Mouse (Mus musculus): ENCODE measurements around the gene H2-T22. TPM values are rescaled to one million over a fixed set of nuclear protein-coding genes. Genes with fewer than 3 reads are reported as not detected.
"Not testable (repeated sequence)": the region's sequence is repeated elsewhere in the genome, so short reads cannot be mapped to it uniquely, and the experiment has no call there.

The H2-T22 gene
- polyA plus RNA-seq, 1 experiment from 2014 or later = 13.2 TPM

DNA sequence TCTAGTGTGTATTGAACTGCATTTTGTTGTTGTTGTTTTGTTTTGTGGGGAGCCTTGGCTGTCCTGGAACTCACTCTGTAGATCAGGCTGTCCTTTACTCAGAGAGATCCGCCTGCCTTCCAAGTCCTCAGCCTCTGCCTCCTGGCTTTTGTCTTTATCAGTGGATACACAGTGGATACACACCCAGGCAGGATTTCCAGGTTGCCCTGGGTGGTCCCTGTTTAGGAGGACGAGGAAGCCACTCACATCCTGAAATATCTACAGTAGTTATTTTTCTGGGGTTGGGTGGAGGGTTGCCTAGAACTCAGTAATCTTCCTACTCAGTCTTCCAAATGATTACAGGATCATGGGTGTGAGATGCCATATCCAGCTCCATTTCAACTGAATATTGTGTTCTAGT is 23.6 kb downstream of the H2-T22 start:
- DNase-seq (ENCODE audit: low spot score) (no peak), ATAC-seq (replicated peaks; ENCODE audit: insufficient number of reproducible peaks, low FRiP score, low TSS enrichment, low read depth) (no peak)
- WGBS = 77% methylated on average over 2 of the region's 2 CpGs

DNA sequence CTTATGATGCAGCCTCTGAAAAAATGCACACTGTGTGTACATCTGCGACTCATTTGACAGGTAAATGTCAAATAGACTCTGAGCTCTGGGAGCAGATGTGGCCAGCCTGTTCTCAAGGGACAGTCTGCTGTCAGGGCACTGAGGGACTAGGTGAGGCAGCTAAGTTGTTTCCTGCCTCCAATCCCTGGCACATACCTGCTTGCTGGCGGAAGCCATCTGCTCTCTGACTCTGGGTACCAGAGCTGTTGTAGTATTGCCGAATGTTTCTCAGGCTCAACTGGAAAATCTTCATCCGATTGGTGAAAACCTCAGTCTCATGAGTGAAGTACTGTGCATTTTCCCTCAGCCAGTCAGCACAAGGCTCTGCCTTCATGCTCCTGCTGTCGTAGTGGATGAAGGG is 25.5 kb downstream of the H2-T22 start:
- no peaks in the 10 kb centered on the region for H3K9me3 ChIP-seq (replicated peaks; ENCODE audit: control insufficient read depth, low read length)
- peaks cover 2% of the 10 kb centered on the region; the same call in 1 of the 2 replicates for H3K36me3 ChIP-seq (replicated peaks; ENCODE audit: control insufficient read depth, insufficient read depth, low read depth, low read length)
- no peaks in the 10 kb centered on the region for H3K4me1 ChIP-seq (ENCODE audit: control insufficient read depth, insufficient read depth, low read length)
- no peak overlapping the region for H3K4me2 ChIP-seq (ENCODE audit: low read depth, low read length)
- no peak overlapping the region for H3K27ac ChIP-seq (replicated peaks; ENCODE audit: low read depth, low read length)
- H3K4me3 ChIP-seq (ENCODE audit: low read depth, low read length) = no peak overlapping the region
- H3K9ac ChIP-seq (replicated peaks; ENCODE audit: low read length) = no peak overlapping the region
- WGBS = 88% methylated on average over 5 of the region's 5 CpGs
- no peaks in the 10 kb centered on the region for H3K27me3 ChIP-seq (ENCODE audit: control insufficient read depth, insufficient read depth, low read length)
- no peak for DNase-seq (ENCODE audit: low spot score)
- ATAC-seq (replicated peaks; ENCODE audit: insufficient number of reproducible peaks, low FRiP score, low TSS enrichment, low read depth) = no peak

More for the DNA sequence above, 23.6 kb downstream of the H2-T22 start:
- Histone ChIP-seq H3K27ac (replicated peaks; ENCODE audit: low read depth, low read length) (no peak overlapping the region), H3K27me3 (ENCODE audit: control insufficient read depth, insufficient read depth, low read length) (no peaks in the 10 kb centered on the region), H3K9me3 (replicated peaks; ENCODE audit: control insufficient read depth, low read length) (no peaks in the 10 kb centered on the region), H3K36me3 (replicated peaks; ENCODE audit: control insufficient read depth, insufficient read depth, low read depth, low read length) (peaks cover 2% of the 10 kb centered on the region; the same call in 1 of the 2 replicates), H3K4me1 (ENCODE audit: control insufficient read depth, insufficient read depth, low read length) (no peaks in the 10 kb centered on the region), H3K4me3 (ENCODE audit: low read depth, low read length) (no peak overlapping the region), H3K9ac (replicated peaks; ENCODE audit: low read length) (no peak overlapping the region), H3K4me2 (ENCODE audit: low read depth, low read length) (no peak overlapping the region)

DNA sequence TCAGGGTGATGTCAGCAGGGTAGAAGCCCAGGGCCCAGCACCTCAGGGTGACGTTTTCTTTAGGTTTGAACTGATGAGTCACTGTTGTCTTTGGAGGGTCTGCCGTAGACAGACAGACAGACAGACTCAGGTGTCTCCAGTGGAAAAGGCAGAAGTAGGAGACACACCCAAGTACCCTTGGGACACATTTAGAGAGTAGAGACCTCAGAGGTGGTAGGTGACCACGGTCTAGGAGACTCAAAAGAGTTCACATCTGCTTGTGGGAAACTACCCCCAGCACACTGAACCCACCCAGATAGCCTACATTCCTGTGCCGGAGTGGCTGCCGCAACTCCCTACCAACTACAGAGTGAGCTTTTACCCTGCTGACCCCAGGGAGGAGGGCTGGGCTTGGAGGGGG is 27.6 kb downstream of the H2-T22 start:
- no peak for ATAC-seq (replicated peaks; ENCODE audit: insufficient number of reproducible peaks, low FRiP score, low TSS enrichment, low read depth)

DNA sequence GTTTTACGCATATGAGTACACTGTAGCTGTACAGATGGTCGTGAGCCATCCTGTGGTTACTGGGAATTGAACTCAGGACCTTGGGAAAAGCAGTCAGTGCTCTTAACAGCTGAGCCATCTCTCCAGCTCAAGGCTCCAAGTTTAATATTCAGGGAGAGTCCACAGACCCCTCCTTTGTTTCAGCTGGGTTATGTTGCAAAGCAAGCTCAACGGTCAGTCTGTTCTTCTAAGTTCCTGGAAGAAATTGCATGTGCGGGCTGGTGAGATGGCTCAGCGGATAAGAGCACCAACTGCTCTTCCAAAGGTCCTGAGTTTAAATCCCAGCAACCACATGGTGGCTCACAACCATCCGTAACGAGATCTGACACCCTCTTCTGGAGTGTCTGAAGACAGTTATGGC is 38.1 kb downstream of the H2-T22 start:
- ATAC-seq (replicated peaks; ENCODE audit: insufficient number of reproducible peaks, low FRiP score, low TSS enrichment, low read depth); H3K4me2 ChIP-seq (ENCODE audit: low read depth, low read length); H3K27ac ChIP-seq (replicated peaks; ENCODE audit: low read depth, low read length); H3K27me3 ChIP-seq (ENCODE audit: control insufficient read depth, insufficient read depth, low read length); H3K4me1 ChIP-seq (ENCODE audit: control insufficient read depth, insufficient read depth, low read length); H3K9me3 ChIP-seq (replicated peaks; ENCODE audit: control insufficient read depth, low read length); H3K4me3 ChIP-seq (ENCODE audit: low read depth, low read length); H3K9ac ChIP-seq (replicated peaks; ENCODE audit: low read length); DNase-seq (ENCODE audit: low spot score); H3K36me3 ChIP-seq (replicated peaks; ENCODE audit: control insufficient read depth, insufficient read depth, low read depth, low read length): not testable (repeated sequence)
- WGBS = 95% methylated on average over 7 of the region's 7 CpGs

More for the DNA sequence above, 27.6 kb downstream of the H2-T22 start:
- Histone ChIP-seq H3K4me2 (ENCODE audit: low read depth, low read length) (no peak overlapping the region), H3K27ac (replicated peaks; ENCODE audit: low read depth, low read length) (no peak overlapping the region), H3K9me3 (replicated peaks; ENCODE audit: control insufficient read depth, low read length) (no peaks in the 10 kb centered on the region), H3K4me1 (ENCODE audit: control insufficient read depth, insufficient read depth, low read length) (no peaks in the 10 kb centered on the region), H3K27me3 (ENCODE audit: control insufficient read depth, insufficient read depth, low read length) (no peaks in the 10 kb centered on the region), H3K36me3 (replicated peaks; ENCODE audit: control insufficient read depth, insufficient read depth, low read depth, low read length) (peaks cover 2% of the 10 kb centered on the region; the same call in 1 of the 2 replicates), H3K9ac (replicated peaks; ENCODE audit: low read length) (no peak overlapping the region), H3K4me3 (ENCODE audit: low read depth, low read length) (no peak overlapping the region)
- DNase-seq (ENCODE audit: low spot score) = no peak
- WGBS = 95% methylated on average over 5 of the region's 5 CpGs

DNA sequence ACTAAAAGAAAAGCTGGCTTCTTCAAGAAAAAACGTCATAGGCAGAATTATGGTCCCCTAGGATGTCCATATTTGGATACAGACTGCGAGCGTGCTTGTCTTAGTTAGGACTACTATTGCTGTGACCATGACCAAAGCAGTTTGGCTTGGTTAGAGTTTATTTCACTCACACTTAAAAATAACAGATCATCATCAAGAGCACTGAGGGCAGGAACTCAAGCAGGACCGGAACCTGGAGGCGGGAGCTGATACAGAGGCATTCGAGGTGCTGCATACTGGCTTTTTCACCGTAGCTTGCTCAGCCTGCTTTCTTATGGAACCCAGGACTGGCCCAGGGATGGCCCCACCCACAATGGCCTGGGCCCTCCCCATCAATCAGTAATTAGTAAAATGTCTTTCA is 39.2 kb downstream of the H2-T22 start:
- no peak for ATAC-seq (replicated peaks; ENCODE audit: insufficient number of reproducible peaks, low FRiP score, low TSS enrichment, low read depth)
- H3K4me1 ChIP-seq (ENCODE audit: control insufficient read depth, insufficient read depth, low read length) = no peaks in the 10 kb centered on the region
- 93% methylated on average over 7 of the region's 7 CpGs for WGBS

DNA sequence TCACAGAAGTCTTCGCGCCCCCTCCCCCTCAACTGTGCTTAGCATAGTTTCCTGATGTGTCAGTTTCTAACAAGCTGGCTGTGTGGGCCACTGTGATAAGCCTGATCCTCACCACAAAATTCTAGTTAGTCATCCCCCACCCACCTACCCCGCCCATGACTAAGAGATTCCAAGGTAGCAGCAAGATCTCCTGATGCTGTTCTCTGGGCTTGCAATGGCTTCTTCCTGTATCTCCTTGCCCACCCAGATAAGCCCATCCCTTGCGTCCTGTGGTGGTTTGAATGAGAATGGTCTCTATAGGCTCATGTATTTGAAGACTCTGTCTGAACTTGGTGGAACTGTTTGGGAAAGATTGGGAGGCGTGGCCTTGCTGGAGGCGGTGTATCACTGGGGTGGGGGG is 40.6 kb downstream of the H2-T22 start:
- H3K27ac ChIP-seq (replicated peaks; ENCODE audit: low read depth, low read length) = no peak overlapping the region
- no peaks in the 10 kb centered on the region; the same call in 1 of the 2 replicates for H3K4me1 ChIP-seq (ENCODE audit: control insufficient read depth, insufficient read depth, low read length)
- no peak overlapping the region for H3K4me3 ChIP-seq (ENCODE audit: low read depth, low read length)
- H3K9ac ChIP-seq (replicated peaks; ENCODE audit: low read length) = no peak overlapping the region
- WGBS = 94% methylated on average over 6 of the region's 6 CpGs
- DNase-seq (ENCODE audit: low spot score) (no peak), ATAC-seq (replicated peaks; ENCODE audit: insufficient number of reproducible peaks, low FRiP score, low TSS enrichment, low read depth) (no peak)
- H3K27me3 ChIP-seq (ENCODE audit: control insufficient read depth, insufficient read depth, low read length) = no peaks in the 10 kb centered on the region
- H3K4me2 ChIP-seq (ENCODE audit: low read depth, low read length) = no peak overlapping the region
- H3K36me3 ChIP-seq (replicated peaks; ENCODE audit: control insufficient read depth, insufficient read depth, low read depth, low read length) = no peaks in the 10 kb centered on the region
- H3K9me3 ChIP-seq (replicated peaks; ENCODE audit: control insufficient read depth, low read length) = no peaks in the 10 kb centered on the region

More for the DNA sequence above, 39.2 kb downstream of the H2-T22 start:
- no peak overlapping the region for H3K27ac ChIP-seq (replicated peaks; ENCODE audit: low read depth, low read length)
- no peaks in the 10 kb centered on the region for H3K27me3 ChIP-seq (ENCODE audit: control insufficient read depth, insufficient read depth, low read length)
- H3K9me3 ChIP-seq (replicated peaks; ENCODE audit: control insufficient read depth, low read length) = no peaks in the 10 kb centered on the region
- no peak overlapping the region for H3K4me3 ChIP-seq (ENCODE audit: low read depth, low read length)
- H3K36me3 ChIP-seq (replicated peaks; ENCODE audit: control insufficient read depth, insufficient read depth, low read depth, low read length) = no peaks in the 10 kb centered on the region
- H3K4me2 ChIP-seq (ENCODE audit: low read depth, low read length) = no peak overlapping the region
- DNase-seq (ENCODE audit: low spot score) = no peak
- H3K9ac ChIP-seq (replicated peaks; ENCODE audit: low read length) = no peak overlapping the region

DNA sequence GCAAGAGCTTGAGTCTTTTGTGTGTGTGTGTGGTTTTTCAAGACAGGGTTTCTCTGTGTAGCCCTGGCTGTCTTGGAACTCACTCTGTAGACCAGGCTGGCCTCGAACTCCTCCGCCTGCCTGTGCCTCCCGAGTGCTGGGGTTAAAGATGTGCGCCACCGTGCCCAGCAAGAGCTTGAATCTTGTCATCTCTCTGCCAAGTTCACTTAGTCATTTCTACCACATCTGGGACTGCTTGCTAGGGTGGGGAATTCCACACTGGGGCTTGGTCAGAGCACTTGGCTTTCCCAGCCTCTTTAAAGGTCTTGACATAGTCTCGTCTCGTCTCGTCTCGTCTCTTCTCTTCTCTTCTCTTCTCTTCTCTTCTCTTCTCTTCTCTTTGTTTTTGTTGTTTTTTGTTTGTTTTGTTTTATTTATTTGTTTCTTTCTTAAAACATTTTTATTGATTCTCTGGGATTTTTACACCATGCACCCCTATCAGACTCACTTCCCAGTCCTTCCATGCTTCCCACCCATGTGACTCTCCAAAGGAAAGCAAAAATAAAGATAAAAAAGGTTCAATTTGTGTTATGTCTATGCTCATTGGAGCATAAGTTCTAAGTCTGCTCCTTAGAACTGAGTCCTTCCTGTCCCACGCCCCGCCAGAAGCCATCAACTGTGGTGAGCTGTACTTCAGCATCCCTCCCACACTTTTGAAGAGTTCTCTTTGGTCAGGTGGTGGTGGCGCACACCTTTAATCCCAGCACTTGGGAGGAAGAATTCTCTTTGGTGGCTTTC is 41.2 kb downstream of the H2-T22 start:
- no peak overlapping the region for H3K27ac ChIP-seq (replicated peaks; ENCODE audit: low read depth, low read length)
- no peaks in the 10 kb centered on the region for H3K27me3 ChIP-seq (ENCODE audit: control insufficient read depth, insufficient read depth, low read length)
- H3K9ac ChIP-seq (replicated peaks; ENCODE audit: low read length) = no peak overlapping the region
- no peak overlapping the region for H3K4me3 ChIP-seq (ENCODE audit: low read depth, low read length)
- no peak for ATAC-seq (replicated peaks; ENCODE audit: insufficient number of reproducible peaks, low FRiP score, low TSS enrichment, low read depth)
- H3K4me1 ChIP-seq (ENCODE audit: control insufficient read depth, insufficient read depth, low read length) = no peaks in the 10 kb centered on the region; the same call in 1 of the 2 replicates
- 98% methylated on average over 12 of the region's 12 CpGs for WGBS
- H3K4me2 ChIP-seq (ENCODE audit: low read depth, low read length) = no peak overlapping the region
- H3K36me3 ChIP-seq (replicated peaks; ENCODE audit: control insufficient read depth, insufficient read depth, low read depth, low read length) = no peaks in the 10 kb centered on the region
- no peaks in the 10 kb centered on the region for H3K9me3 ChIP-seq (replicated peaks; ENCODE audit: control insufficient read depth, low read length)
- no peak for DNase-seq (ENCODE audit: low spot score)

DNA sequence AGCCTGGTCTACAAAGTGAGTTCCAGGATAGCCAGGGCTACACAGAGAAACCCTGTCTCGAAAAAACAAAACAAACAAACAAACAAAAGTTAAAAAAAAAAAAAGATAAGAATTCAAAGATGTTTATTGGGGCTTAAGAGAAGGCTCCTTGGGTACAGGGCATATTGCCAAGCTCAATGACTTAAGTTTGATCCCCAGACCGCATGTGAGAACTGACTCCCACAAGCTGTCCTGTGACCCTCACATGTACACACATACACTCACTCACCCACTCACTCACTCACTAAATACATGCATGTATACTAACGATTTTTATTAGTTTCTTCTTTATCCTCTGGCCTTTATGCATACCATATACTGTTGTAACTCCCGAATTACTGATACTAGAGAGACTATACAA is 42.2 kb downstream of the H2-T22 start:
- 88% methylated on average over 4 of the region's 4 CpGs for WGBS
- DNase-seq (ENCODE audit: low spot score) = no peak
- ATAC-seq (replicated peaks; ENCODE audit: insufficient number of reproducible peaks, low FRiP score, low TSS enrichment, low read depth) = no peak

More for the DNA sequence above, 42.2 kb downstream of the H2-T22 start:
- Histone ChIP-seq H3K9me3 (replicated peaks; ENCODE audit: control insufficient read depth, low read length) (no peaks in the 10 kb centered on the region), H3K4me2 (ENCODE audit: low read depth, low read length) (no peak overlapping the region), H3K27me3 (ENCODE audit: control insufficient read depth, insufficient read depth, low read length) (no peaks in the 10 kb centered on the region), H3K4me3 (ENCODE audit: low read depth, low read length) (no peak overlapping the region), H3K27ac (replicated peaks; ENCODE audit: low read depth, low read length) (no peak overlapping the region), H3K4me1 (ENCODE audit: control insufficient read depth, insufficient read depth, low read length) (no peaks in the 10 kb centered on the region; the same call in 1 of the 2 replicates), H3K36me3 (replicated peaks; ENCODE audit: control insufficient read depth, insufficient read depth, low read depth, low read length) (no peaks in the 10 kb centered on the region), H3K9ac (replicated peaks; ENCODE audit: low read length) (no peak overlapping the region)

All from embryonic facial prominence, embryonic 11.5 days (tissue).